Mouse (Mus musculus): ENCODE results near the gene Pop4.

- no peak for TF ChIP-seq CTCF (IDR thresholded peaks at IDR 0.05; ENCODE audit: borderline replicate concordance, insufficient read depth, low read length)
- TF ChIP-seq POLR2A (IDR thresholded peaks at IDR 0.05; ENCODE audit: low read depth, low read length), result peak; percentile 72
These were observed 43.9 kb downstream of the Pop4 start for GRCm38 (mm10) chr7:38227181-38227899.

Data from embryonic fibroblast, embryonic 13.5 days (primary cell).